Mouse (Mus musculus) gastrocnemius, adult 2 months (tissue): ENCODE results near the gene Camk1d. TPM values are rescaled to one million over a fixed set of nuclear protein-coding genes. Genes with fewer than 3 reads are reported as not detected.
"Not testable (repeated sequence)": the region's sequence is repeated elsewhere in the genome, so short reads cannot be mapped to it uniquely, and the experiment has no call there.

ENCODE experiments used
- DNase-seq: peaks from one replicate; pipeline ENCODE4 v3.0.0; 2022
- H3K27ac ChIP-seq: fragments of 200-600 bp; 2 replicates; pipeline ENCODE4 v1.8.1; 2022; ENCODE audit warnings: mild to moderate bottlenecking
- H3K4me3 ChIP-seq: fragments of 200-600 bp; 2 replicates; pipeline ENCODE4 v1.8.1; 2022; ENCODE audit warnings: mild to moderate bottlenecking, moderate library complexity
- CTCF ChIP-seq: fragments of 200-600 bp; IDR thresholded peaks from 2 replicates; pipeline ENCODE4 v1.8.1; 2022; ENCODE audit warnings: antibody characterized with exemption, mild to moderate bottlenecking, moderate library complexity
- intact Hi-C: fragments of 180-260 bp; cut with DNase I; formaldehyde crosslinking; loops from one replicate; pipeline ENCODE4 v1.15.1; 2025
- total RNA-seq, 2 experiments: library from RNA; stranded (reverse); gene quantifications; 2 replicates each; pipeline ENCODE4 v1.2.3; 2021

The Camk1d gene
- total RNA-seq, 2 experiments from 2014 or later: 1.6 TPM

GRCm38 (mm10) chr2:5398505-5398904, 315.8 kb downstream of the Camk1d start:
- no peak for DNase-seq
- no peak for TF ChIP-seq CTCF
- intact Hi-C loops: no loop called here
- Histone ChIP-seq H3K27ac (no peak overlapping the region), H3K4me3 (no peak overlapping the region)

DNA sequence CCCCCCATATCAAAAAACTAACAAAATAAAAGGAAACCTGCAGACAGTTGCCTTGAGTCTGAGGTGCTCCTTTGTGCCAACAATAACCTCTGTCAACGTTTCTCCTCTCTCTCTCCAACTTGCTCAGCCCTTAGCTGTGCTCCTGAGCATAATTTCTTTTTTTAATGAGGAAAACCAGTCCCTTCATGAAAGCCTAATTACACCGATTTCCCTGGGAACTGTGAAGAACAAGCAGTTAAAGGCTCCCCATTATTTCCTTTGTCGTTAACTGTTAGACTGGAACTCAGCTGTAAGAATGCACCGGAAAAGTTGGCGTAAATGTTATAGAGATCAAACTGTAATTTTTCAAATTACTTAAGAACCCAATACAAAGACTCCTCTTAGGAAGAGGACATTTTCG, 316.3 kb downstream of the Camk1d start:
- no peak for TF ChIP-seq CTCF
- intact Hi-C loops: no loop called here
- DNase-seq: no peak

DNA sequence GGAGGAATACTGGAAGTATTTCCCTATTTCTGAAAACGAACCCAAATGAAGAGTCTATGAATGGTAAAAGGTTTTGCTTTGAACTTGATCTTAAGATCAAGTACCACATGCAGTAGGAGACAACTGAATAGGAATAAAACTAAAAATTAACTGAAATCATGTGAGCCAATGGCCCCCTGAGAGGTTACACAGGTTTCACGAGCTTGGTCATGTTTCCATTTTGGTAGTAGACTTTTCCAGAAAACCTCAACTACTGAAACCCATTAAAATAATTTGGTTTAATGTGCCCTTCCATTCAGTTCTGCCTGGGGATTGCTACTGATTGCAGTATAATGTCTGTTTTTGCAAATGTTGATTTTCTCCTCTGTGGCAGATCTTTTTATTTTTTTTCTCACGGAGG, 316.8 kb downstream of the Camk1d start:
- Histone ChIP-seq H3K27ac (no peak overlapping the region), H3K4me3 (no peak overlapping the region)
- TF ChIP-seq CTCF: no peak
- intact Hi-C loops: no loop called here
- no peak for DNase-seq

More for the DNA sequence above, 316.3 kb downstream of the Camk1d start:
- H3K27ac ChIP-seq: no peak overlapping the region
- H3K4me3 ChIP-seq: no peak overlapping the region

DNA sequence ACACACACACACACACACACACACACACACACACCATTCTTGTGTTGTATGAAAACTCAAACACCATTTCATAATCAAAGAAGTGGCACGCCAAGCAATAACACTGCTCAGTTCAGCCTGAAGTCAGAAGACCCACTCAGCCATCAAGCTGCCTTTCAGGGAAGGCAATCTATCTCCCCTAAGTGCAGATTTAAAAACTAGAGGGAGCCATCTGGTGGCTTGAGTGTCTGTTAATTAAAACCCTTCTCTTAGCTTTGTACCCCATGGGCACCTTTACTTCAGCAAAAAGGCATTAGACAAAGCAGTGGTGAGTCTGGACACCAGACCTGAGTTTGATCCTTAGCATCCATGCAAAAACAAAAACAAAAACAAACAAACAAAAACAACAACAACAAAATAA, 317.9 kb downstream of the Camk1d start:
- intact Hi-C loops: no loop called here
- no peak overlapping the region for H3K27ac ChIP-seq
- peak; percentile 30 for TF ChIP-seq CTCF
- no peak for DNase-seq
- no peak overlapping the region for H3K4me3 ChIP-seq

- TF ChIP-seq CTCF: no peak
- DNase-seq: no peak
- no peak overlapping the region for H3K4me3 ChIP-seq
- intact Hi-C loops: no loop called here
- H3K27ac ChIP-seq: no peak overlapping the region
Measured at GRCm38 (mm10) chr2:5395873-5396272, 318.4 kb downstream of the Camk1d start.

GRCm38 (mm10) chr2:5392921-5393320, 321.4 kb downstream of the Camk1d start:
- Histone ChIP-seq H3K27ac (no peak overlapping the region), H3K4me3 (no peak overlapping the region)
- DNase-seq: no peak
- TF ChIP-seq CTCF: no peak
- intact Hi-C loops: no loop called here

GRCm38 (mm10) chr2:5392470-5392869, 321.8 kb downstream of the Camk1d start:
- Histone ChIP-seq H3K27ac (no peak overlapping the region), H3K4me3 (no peak overlapping the region)
- intact Hi-C loops: no loop called here
- TF ChIP-seq CTCF: no peak
- no peak for DNase-seq

DNA sequence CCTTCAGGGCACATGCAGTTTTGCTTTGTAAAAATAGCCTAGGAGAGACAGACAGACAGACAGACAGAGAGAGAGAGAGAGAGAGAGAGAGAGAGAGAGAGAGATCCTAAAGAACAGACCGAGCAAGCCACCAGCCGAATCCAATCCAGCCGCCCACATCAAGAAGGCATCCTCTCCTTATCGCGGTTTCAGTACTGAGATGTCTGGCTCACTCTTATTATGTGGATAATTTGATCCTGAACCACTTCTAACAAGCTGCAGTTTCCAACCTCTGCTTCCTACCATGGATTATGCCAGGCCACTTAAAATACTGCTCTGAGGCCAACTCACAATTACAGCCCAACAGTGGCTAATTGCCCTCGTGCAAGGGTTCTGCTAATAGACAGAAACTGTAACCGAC, 325.9 kb downstream of the Camk1d start:
- H3K4me3 ChIP-seq: no peak overlapping the region
- H3K27ac ChIP-seq: no peak overlapping the region
- DNase-seq: no peak
- TF ChIP-seq CTCF: no peak
- intact Hi-C loops: no loop called here

- no peak for DNase-seq
- intact Hi-C loops: no loop called here
- Histone ChIP-seq H3K4me3 (no peak overlapping the region), H3K27ac (no peak overlapping the region)
- TF ChIP-seq CTCF: no peak
Measured at GRCm38 (mm10) chr2:5381712-5382710, 332.3 kb downstream of the Camk1d start.

GRCm38 (mm10) chr2:5380973-5381372, 333.3 kb downstream of the Camk1d start:
- intact Hi-C loops: no loop called here
- TF ChIP-seq CTCF: no peak
- no peak overlapping the region for H3K27ac ChIP-seq
- H3K4me3 ChIP-seq: no peak overlapping the region
- DNase-seq: no peak

DNA sequence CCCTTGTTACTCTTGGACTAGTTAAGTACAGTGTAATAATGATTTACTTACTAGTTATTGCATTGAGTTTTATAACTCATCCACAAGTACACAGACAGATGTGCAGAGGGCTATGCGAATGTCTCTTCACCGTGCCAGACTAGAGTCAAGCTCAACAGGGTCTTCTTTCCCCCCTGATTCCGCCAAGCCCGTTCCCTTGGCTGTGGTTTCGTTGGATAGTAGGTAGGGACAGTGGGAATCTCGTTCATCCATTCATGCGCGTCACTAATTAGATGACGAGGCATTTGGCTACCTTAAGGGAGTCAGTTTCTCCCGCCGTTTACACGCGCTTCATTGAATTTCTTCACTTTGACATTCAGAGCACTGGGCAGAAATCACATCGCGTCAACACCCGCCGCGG, 335.4 kb downstream of the Camk1d start:
- H3K27ac ChIP-seq, H3K4me3 ChIP-seq, DNase-seq, intact Hi-C loops: not testable (repeated sequence)

GRCm38 (mm10) chr2:5378066-5378672, 336.1 kb downstream of the Camk1d start:
- DNase-seq: no peak
- no peak for TF ChIP-seq CTCF
- H3K27ac ChIP-seq: no peak overlapping the region
- intact Hi-C loops: no loop called here
- H3K4me3 ChIP-seq: no peak overlapping the region

DNA sequence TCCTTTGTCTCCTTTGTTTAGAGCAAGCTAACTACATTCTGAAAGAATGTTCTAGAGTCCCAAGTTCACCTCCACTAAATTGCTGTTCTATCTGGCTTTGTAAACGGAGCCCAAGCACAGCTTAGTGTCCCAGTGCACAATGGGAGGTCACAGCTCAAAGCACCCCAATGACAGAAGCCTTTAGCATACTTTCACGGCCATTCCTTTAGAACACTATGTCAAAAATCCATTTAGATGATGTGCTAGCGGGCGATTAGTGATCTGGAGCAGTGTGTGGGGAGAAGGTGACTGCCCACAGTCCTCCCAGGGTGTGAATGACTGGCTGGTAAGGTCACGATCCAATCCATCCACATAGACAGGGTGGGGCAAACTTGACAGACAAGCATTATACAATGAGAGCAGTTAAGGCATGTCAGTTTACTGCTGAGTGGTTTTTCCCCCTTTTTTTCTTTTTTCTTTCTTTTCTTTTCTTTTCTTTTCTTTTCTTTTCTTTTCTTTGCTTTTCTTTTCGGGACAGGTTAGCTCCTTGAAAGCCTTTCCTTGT, 341.4 kb downstream of the Camk1d start:
- intact Hi-C loops: no loop called here
- Histone ChIP-seq H3K4me3 (no peak overlapping the region), H3K27ac (no peak overlapping the region)
- no peak for TF ChIP-seq CTCF
- no peak for DNase-seq
